Mouse (Mus musculus): ENCODE measurements around the gene Lrrc32. TPM values are rescaled to one million over a fixed set of nuclear protein-coding genes. Genes with fewer than 3 reads are reported as not detected.

The Lrrc32 gene
- 7.3 and 9.1 TPM in 2 replicates for polyA plus RNA-seq (2015; fragmentation: Nextera tagmentation; extraction: Ambion mirVana)

DNA sequence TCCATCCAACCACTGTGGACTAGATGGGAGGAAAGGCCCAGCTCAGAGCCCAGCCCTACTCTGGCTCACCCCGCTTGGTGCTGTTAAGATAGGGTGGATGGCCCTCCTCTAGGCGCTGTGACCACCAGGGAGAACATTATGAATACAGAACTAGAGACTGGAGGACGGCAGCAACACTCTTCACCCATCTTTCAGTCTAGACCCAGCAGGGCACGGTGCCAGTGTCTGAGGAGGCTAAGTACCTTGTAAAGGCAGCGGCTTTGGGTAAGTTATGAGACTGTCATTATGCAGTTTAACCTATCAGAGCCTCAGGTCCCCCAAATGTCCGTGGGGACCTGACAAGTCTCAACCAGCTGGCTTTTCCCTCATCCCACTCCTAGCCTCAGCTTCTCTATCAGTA is at the start of gene Lrrc32:
TSS of gene Lrrc32 (plus strand) at position 153 of the 400 bp plus-strand sequence.
- peaks cover 14% of the 10 kb centered on the region; the same call in 1 of the 2 replicates for H3K27me3 ChIP-seq
- H3K9ac ChIP-seq = peak within 1 kb of the TSS; percentile 63
- WGBS = 46% methylated on average over 6 of the region's 6 CpGs
- peak within 1 kb of the TSS; percentile 90 for H3K4me2 ChIP-seq
- peak within 1 kb of the TSS; percentile 65 for H3K4me3 ChIP-seq
- peaks cover 48% of the 10 kb centered on the region for H3K4me1 ChIP-seq (replicated peaks)
- H3K36me3 ChIP-seq = no peaks in the 10 kb centered on the region
- ATAC-seq (replicated peaks; ENCODE audit: insufficient number of reproducible peaks, insufficient read depth, low FRiP score, low read depth) = 0 out of 2 replicates have a peak, but pooled peaks have one; percentile 16
- no peak within 1 kb of the TSS for H3K27ac ChIP-seq
- H3K9me3 ChIP-seq (replicated peaks) = no peaks in the 10 kb centered on the region

DNA sequence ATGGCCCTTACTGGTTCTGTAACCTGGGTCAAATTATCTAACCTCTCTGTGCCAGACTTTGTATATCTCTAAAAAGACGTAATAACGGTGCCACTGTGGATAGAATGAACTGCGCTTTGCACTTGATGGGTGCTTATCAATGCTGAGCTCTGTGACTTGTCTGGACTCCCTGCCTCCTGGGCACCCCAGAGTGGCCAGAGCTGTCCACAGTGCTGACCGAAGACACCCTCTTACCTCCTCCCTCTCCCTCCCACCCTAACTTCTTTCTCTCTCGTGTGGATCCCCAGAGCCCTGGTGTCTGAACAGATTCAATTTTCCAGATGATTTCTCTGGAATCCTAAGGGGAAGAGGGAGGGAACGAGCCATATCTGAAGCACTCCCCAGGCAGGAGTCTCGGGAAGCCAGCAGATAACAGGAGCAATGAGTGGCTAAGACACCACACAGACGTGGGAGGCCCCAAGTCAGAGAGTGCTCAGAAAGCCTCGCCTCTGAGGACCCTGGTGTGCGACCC is 49.1 kb upstream of the Lrrc32 start, which contains the start of gene Gucy2d:
TSS of gene Gucy2d (plus strand) at position 461 of the 511 bp plus-strand sequence.
- Histone ChIP-seq H3K4me2 (no peak within 1 kb of the TSS), H3K27ac (no peak within 1 kb of the TSS), H3K27me3 (no peaks in the 10 kb centered on the region; the same call in 1 of the 2 replicates), H3K9me3 (replicated peaks) (no peaks in the 10 kb centered on the region), H3K36me3 (no peaks in the 10 kb centered on the region), H3K4me1 (replicated peaks) (no peaks in the 10 kb centered on the region), H3K4me3 (no peak within 1 kb of the TSS), H3K9ac (no peak within 1 kb of the TSS)
- WGBS = 21% methylated on average over 10 of the region's 10 CpGs
- ATAC-seq (replicated peaks; ENCODE audit: insufficient number of reproducible peaks, insufficient read depth, low FRiP score, low read depth) = no peak

DNA sequence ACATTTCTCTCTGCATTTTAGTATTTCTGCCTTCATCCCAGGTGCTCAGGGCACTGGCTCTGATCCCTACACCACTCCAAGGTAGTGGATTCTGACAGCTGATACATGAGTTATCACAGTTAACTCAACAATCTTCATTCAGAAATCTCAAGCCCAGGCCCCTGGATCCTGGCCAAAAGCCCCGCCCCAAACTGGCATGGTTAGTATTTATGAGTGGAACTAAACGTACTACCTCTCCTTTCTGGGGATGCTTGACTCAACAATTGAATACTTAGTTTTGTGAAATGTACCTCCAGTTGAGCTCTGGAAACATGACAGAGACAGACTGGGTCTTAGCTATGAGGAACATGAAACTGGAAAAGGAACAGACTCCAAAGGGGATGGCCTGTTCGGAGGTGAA is 42.2 kb upstream of the Lrrc32 start:
- no peaks in the 10 kb centered on the region for H3K36me3 ChIP-seq
- ATAC-seq (replicated peaks; ENCODE audit: insufficient number of reproducible peaks, insufficient read depth, low FRiP score, low read depth) = no peak
- no peak overlapping the region for H3K4me2 ChIP-seq
- no peaks in the 10 kb centered on the region for H3K9me3 ChIP-seq (replicated peaks)
- no peak overlapping the region for H3K27ac ChIP-seq
- WGBS = 57% methylated on average over 3 of the region's 3 CpGs
- H3K4me3 ChIP-seq = no peak overlapping the region
- H3K9ac ChIP-seq = no peak overlapping the region
- H3K4me1 ChIP-seq (replicated peaks) = no peaks in the 10 kb centered on the region
- H3K27me3 ChIP-seq = no peaks in the 10 kb centered on the region

- no peak overlapping the region for H3K27ac ChIP-seq
- no peak overlapping the region for H3K4me2 ChIP-seq
- ATAC-seq (replicated peaks; ENCODE audit: insufficient number of reproducible peaks, insufficient read depth, low FRiP score, low read depth) = no peak
- H3K4me3 ChIP-seq = no peak overlapping the region
- H3K9me3 ChIP-seq (replicated peaks) = no peaks in the 10 kb centered on the region
- H3K27me3 ChIP-seq = no peaks in the 10 kb centered on the region
- no peaks in the 10 kb centered on the region for H3K4me1 ChIP-seq (replicated peaks)
- 56% methylated on average over 11 of the region's 11 CpGs for WGBS
- H3K36me3 ChIP-seq = no peaks in the 10 kb centered on the region
- H3K9ac ChIP-seq = no peak overlapping the region
These were observed 41.3 kb upstream of the Lrrc32 start for GRCm38 (mm10) chr7:98447585-98448308.

DNA sequence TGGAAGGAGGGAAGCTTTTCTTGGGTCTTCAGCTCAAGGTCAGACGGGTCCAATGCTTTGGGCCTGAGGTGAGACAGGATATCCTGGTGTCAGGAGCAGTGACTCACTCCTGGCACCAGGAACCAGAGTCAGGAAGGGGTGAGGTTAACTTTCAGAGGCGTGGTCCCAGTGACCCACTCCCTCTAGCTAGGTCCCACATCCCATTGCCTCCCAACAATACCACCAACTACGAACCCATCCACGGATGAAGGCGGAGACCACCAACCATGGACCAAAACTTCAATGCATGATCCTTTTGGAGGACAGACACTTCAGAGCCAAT is 40.8 kb upstream of the Lrrc32 start:
- Histone ChIP-seq H3K27ac (no peak overlapping the region), H3K9ac (no peak overlapping the region), H3K36me3 (no peaks in the 10 kb centered on the region), H3K9me3 (replicated peaks) (no peaks in the 10 kb centered on the region), H3K4me2 (no peak overlapping the region), H3K27me3 (no peaks in the 10 kb centered on the region), H3K4me1 (replicated peaks) (no peaks in the 10 kb centered on the region), H3K4me3 (no peak overlapping the region)
- 84% methylated on average over 5 of the region's 5 CpGs for WGBS
- ATAC-seq (replicated peaks; ENCODE audit: insufficient number of reproducible peaks, insufficient read depth, low FRiP score, low read depth) = no peak

- no peak overlapping the region for H3K9ac ChIP-seq
- no peaks in the 10 kb centered on the region for H3K27me3 ChIP-seq
- no peaks in the 10 kb centered on the region for H3K36me3 ChIP-seq
- no peaks in the 10 kb centered on the region for H3K9me3 ChIP-seq (replicated peaks)
- no peak overlapping the region for H3K27ac ChIP-seq
- no peak overlapping the region for H3K4me3 ChIP-seq
- no peak for ATAC-seq (replicated peaks; ENCODE audit: insufficient number of reproducible peaks, insufficient read depth, low FRiP score, low read depth)
- 79% methylated on average over 9 of the region's 9 CpGs for WGBS
- no peak overlapping the region for H3K4me2 ChIP-seq
- no peaks in the 10 kb centered on the region for H3K4me1 ChIP-seq (replicated peaks)
These were observed 39.4 kb upstream of the Lrrc32 start for GRCm38 (mm10) chr7:98449696-98450095.

- ATAC-seq (replicated peaks; ENCODE audit: insufficient number of reproducible peaks, insufficient read depth, low FRiP score, low read depth) = no peak
- WGBS = 64% methylated on average over 10 of the region's 10 CpGs
- Histone ChIP-seq H3K27me3 (no peaks in the 10 kb centered on the region), H3K4me1 (replicated peaks) (no peaks in the 10 kb centered on the region), H3K4me3 (no peak overlapping the region), H3K36me3 (no peaks in the 10 kb centered on the region), H3K4me2 (no peak overlapping the region), H3K9me3 (replicated peaks) (no peaks in the 10 kb centered on the region), H3K27ac (no peak overlapping the region), H3K9ac (no peak overlapping the region)
These were observed 34.5 kb upstream of the Lrrc32 start for GRCm38 (mm10) chr7:98454397-98455120.

GRCm38 (mm10) chr7:98460319-98460718 is 28.8 kb upstream of the Lrrc32 start:
- Histone ChIP-seq H3K9ac (no peak overlapping the region), H3K27ac (no peak overlapping the region), H3K36me3 (no peaks in the 10 kb centered on the region), H3K4me1 (replicated peaks) (no peaks in the 10 kb centered on the region), H3K4me2 (no peak overlapping the region), H3K9me3 (replicated peaks) (no peaks in the 10 kb centered on the region), H3K27me3 (no peaks in the 10 kb centered on the region), H3K4me3 (no peak overlapping the region)
- WGBS = 48% methylated on average over 7 of the region's 7 CpGs
- ATAC-seq (replicated peaks; ENCODE audit: insufficient number of reproducible peaks, insufficient read depth, low FRiP score, low read depth) = no peak

DNA sequence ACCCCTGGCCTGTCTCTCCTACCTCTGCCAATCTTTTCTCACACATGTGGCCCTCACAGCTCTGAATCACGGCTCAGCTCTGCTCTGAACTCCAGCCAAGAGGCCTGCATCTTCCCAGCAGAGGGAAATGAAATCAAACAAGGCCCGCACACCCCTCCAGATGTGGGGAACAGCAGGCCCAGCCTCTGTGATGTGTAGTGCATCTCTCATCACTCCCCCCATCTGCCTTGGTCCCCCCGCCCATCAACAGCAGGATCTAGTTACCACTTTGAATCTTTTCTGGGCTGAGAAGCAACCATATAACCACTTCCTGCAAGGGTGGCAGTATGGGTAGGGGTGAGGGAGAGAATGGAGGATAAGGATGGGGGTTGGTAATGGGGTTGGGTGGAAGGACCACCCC is 20.0 kb upstream of the Lrrc32 start:
- Histone ChIP-seq H3K27me3 (peaks cover 6% of the 10 kb centered on the region), H3K4me1 (replicated peaks) (no peaks in the 10 kb centered on the region; the same call in 1 of the 2 replicates), H3K9ac (no peak overlapping the region), H3K36me3 (no peaks in the 10 kb centered on the region), H3K4me2 (no peak overlapping the region), H3K4me3 (no peak overlapping the region), H3K9me3 (replicated peaks) (no peaks in the 10 kb centered on the region), H3K27ac (no peak overlapping the region)
- 34% methylated on average over 3 of the region's 3 CpGs for WGBS
- no peak for ATAC-seq (replicated peaks; ENCODE audit: insufficient number of reproducible peaks, insufficient read depth, low FRiP score, low read depth)

GRCm38 (mm10) chr7:98472529-98472928 is 16.6 kb upstream of the Lrrc32 start:
- Histone ChIP-seq H3K4me2 (no peak overlapping the region), H3K36me3 (no peaks in the 10 kb centered on the region), H3K27ac (no peak overlapping the region), H3K9ac (no peak overlapping the region), H3K4me3 (no peak overlapping the region), H3K9me3 (replicated peaks) (no peaks in the 10 kb centered on the region), H3K4me1 (replicated peaks) (peaks cover 7% of the 10 kb centered on the region), H3K27me3 (peaks cover 5% of the 10 kb centered on the region)
- WGBS = 70% methylated on average over 2 of the region's 2 CpGs
- ATAC-seq (replicated peaks; ENCODE audit: insufficient number of reproducible peaks, insufficient read depth, low FRiP score, low read depth) = no peak

DNA sequence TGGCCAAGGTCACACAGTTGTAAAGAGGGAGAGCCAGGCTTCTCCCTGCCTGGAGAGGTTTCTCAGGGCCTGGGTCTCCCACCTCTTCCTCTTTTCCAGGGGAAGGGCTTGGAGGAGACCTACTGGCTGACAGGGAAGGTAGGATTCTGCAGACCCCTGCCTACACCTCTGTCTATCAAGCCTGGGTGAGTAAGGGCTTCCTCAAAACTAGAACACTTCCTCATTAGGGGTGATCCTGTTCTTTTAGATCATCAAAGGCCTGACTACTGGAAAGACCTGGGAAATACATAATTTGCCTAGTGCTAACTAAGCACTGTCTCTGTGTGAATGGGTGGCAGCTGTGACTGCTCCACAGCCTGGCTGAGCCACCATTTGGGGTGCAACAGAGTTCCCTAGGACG is 14.5 kb upstream of the Lrrc32 start:
- no peak for ATAC-seq (replicated peaks; ENCODE audit: insufficient number of reproducible peaks, insufficient read depth, low FRiP score, low read depth)
- 89% methylated on average over 1 of the region's 1 CpGs for WGBS
- Histone ChIP-seq H3K9ac (no peak overlapping the region), H3K36me3 (no peaks in the 10 kb centered on the region), H3K4me3 (no peak overlapping the region), H3K27me3 (peaks cover 5% of the 10 kb centered on the region; the same call in 1 of the 2 replicates), H3K9me3 (replicated peaks) (no peaks in the 10 kb centered on the region), H3K27ac (no peak overlapping the region), H3K4me2 (no peak overlapping the region), H3K4me1 (replicated peaks) (peaks cover 8% of the 10 kb centered on the region; the same call in 1 of the 2 replicates)
